Mouse (Mus musculus) stomach, postnatal 0 days (tissue): ENCODE results near the gene Fbxo46. TPM values are rescaled to one million over a fixed set of nuclear protein-coding genes. Genes with fewer than 3 reads are reported as not detected.

Experiments
- ATAC-seq: fragments of 200-750 bp; cut with Nextera tagmentation; 2 replicates; pipeline ENCODE4 v1.8.0; 2017; ENCODE audit not compliant: low FRiP score, low TSS enrichment
- DNase-seq: peaks from one replicate; pipeline ENCODE4 v3.0.0-alpha.2; 2016; ENCODE audit warnings: low spot score
- H3K27ac ChIP-seq: fragments of 300-500 bp; sonication (generic); replicated peaks from 2 replicates; pipeline ENCODE4 v1.5.1; 2014; ENCODE audit warnings: mild to moderate bottlenecking, control low read depth
- H3K27me3 ChIP-seq: fragments of 300-500 bp; sonication (generic); 2 replicates; pipeline ENCODE4 v1.6.1; 2014; ENCODE audit warnings: low read length; ENCODE audit not compliant: control insufficient read depth, insufficient read depth
- H3K36me3 ChIP-seq: fragments of 300-500 bp; sonication (generic); 2 replicates; pipeline ENCODE4 v1.6.1; 2014; ENCODE audit warnings: low read length, mixed read lengths; ENCODE audit not compliant: control insufficient read depth, insufficient read depth
- H3K4me1 ChIP-seq: fragments of 300-500 bp; sonication (generic); replicated peaks from 2 replicates; pipeline ENCODE4 v1.6.1; 2014; ENCODE audit warnings: antibody characterized with exemption; ENCODE audit not compliant: control insufficient read depth, insufficient read depth
- H3K4me2 ChIP-seq: fragments of 300-500 bp; sonication (generic); replicated peaks from 2 replicates; pipeline ENCODE4 v1.6.1; 2014; ENCODE audit warnings: low read depth, mild to moderate bottlenecking, control low read depth, moderate library complexity
- H3K4me3 ChIP-seq: fragments of 300-500 bp; sonication (generic); 2 replicates; pipeline ENCODE4 v1.5.1; 2014; ENCODE audit warnings: low read depth, low read length, control low read depth
- H3K9ac ChIP-seq: fragments of 300-500 bp; sonication (generic); 2 replicates; pipeline ENCODE4 v1.6.1; 2014; ENCODE audit warnings: mild to moderate bottlenecking, low read length, control low read depth, mixed read lengths
- H3K9me3 ChIP-seq: fragments of 300-500 bp; sonication (generic); 2 replicates; pipeline ENCODE4 v1.6.1; 2016; ENCODE audit warnings: low read length; ENCODE audit not compliant: control insufficient read depth
- CTCF ChIP-seq: IDR thresholded peaks from 2 replicates; pipeline ENCODE4 v1.5.1; 2016; ENCODE audit warnings: antibody characterized with exemption, low read depth, mild to moderate bottlenecking, moderate library complexity
- EP300 ChIP-seq: optimal IDR thresholded peaks from 2 replicates; pipeline ENCODE3; 2016; ENCODE audit warnings: antibody characterized with exemption
- WGBS: fragments of 180-500 bp; shearing (Covaris S2); extraction: QIAGEN DNeasy Blood & Tissue Kit; methylation state at CpG from one replicate; pipeline ENCODE4 v1.1.7; 2014; 5-methylcytosine and 5-hydroxymethylcytosine counted together
- polyA plus RNA-seq: library from polyadenylated mRNA; unstranded; fragments of >200 nt; fragmentation: Nextera tagmentation; extraction: Ambion mirVana; gene quantifications from 2 replicates; pipeline ENCODE4 v1.2.1, GENCODE M21; 2015

The Fbxo46 gene
- polyA plus RNA-seq, 1 experiment from 2014 or later, result 6.7 TPM

DNA sequence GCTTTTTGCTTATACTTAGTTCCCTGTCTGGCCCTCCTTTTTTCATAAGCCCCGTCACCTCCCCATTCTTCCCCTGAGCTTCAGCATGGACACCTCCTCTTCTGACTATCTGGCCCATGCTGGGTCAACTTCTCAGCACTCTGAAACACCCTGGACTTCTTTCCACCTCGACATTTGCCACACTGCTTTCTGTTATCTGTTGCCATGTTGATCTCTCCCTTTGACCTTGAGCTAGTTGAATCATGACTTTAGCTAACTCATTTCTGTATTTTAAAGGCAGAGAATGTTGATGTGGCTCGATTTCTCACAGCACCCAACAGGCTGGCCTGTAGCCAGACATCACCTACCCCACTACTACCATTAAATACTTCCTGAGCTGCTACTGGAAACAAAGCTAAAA, 12.2 kb upstream of the Fbxo46 start:
- ATAC-seq (no peak), DNase-seq (no peak)
- no peaks in the 10 kb centered on the region for H3K27me3 ChIP-seq
- no peak overlapping the region for H3K4me3 ChIP-seq
- WGBS, result 44% methylated on average over 3 of the region's 3 CpGs
- no peak overlapping the region for H3K4me2 ChIP-seq
- H3K27ac ChIP-seq, result no peak overlapping the region
- no peaks in the 10 kb centered on the region for H3K9me3 ChIP-seq
- no peaks in the 10 kb centered on the region for H3K36me3 ChIP-seq
- TF ChIP-seq CTCF (no peak), EP300 (no peak)
- H3K9ac ChIP-seq, result no peak overlapping the region
- no peaks in the 10 kb centered on the region for H3K4me1 ChIP-seq

DNA sequence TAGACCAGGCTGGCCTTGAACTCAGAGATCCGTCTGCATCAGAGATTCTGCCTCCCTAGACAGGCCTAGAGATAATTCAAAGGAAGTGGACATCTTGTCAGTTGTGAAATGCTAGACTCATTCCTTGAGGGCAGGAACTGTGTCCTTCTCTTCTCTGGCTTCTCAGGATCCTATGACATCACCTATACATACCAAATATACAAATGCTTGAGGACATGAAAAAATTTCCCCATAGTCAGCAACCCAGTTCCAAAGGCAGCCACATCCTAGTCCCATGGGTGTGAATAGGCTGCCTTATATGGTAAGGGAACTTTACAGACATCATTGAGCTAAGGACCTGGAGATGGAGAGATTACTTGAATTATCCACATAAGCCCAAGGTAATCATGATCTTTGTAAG, 10.1 kb upstream of the Fbxo46 start:
- Histone ChIP-seq H3K27me3 (no peaks in the 10 kb centered on the region), H3K27ac (no peak overlapping the region), H3K4me3 (no peak overlapping the region), H3K9me3 (no peaks in the 10 kb centered on the region), H3K36me3 (no peaks in the 10 kb centered on the region), H3K9ac (no peak overlapping the region), H3K4me1 (no peaks in the 10 kb centered on the region), H3K4me2 (no peak overlapping the region)
- WGBS, result 90% methylated on average over 1 of the region's 1 CpGs
- ATAC-seq, result 0 out of 2 replicates have a peak, but pooled peaks have one; percentile 19
- no peak for DNase-seq
- TF ChIP-seq EP300, result no peak
- no peak for TF ChIP-seq CTCF

DNA sequence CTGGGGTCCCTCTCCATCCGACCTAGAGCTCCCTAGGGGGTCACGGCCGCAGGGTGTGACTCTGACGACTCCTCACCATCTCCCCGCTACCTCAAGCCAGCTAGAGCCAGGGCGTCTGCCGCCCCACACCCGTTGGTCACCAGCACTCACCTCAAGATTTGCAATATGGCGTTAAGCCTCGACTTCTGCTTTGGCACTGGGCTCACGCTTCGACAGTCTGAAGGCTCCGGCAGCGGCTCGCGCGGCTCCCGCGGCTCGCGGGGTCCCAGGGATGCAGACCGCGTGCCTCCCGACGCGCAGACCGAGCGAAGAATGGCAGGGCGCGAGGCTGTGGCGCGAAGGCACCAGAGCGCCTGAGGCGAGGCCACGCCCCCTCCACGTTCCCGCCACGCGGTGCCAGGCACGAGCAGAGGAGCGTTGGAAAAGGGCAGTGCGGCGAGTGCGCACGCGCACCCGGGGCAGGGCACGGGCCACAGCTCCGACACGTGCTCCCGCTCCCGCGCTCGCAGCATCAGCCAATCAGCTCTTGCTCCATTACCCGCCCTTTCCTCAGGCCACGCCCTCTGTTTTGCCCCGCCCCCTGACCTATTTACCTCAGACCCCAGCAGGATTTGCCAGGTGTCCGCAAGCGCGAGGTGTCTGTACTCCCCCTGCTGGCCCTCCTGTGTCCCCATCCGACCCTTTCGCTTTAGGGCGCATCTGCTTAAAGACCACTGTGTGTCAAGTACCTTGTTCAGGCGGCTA, 1.5 kb upstream of the Fbxo46 start, which contains the start of gene Gm4969:
Gm4969 (minus strand) TSS at position 341 of the 744 bp plus-strand sequence.
- no peaks in the 10 kb centered on the region for H3K36me3 ChIP-seq
- H3K9ac ChIP-seq, result no peak within 1 kb of the TSS
- H3K4me3 ChIP-seq, result 0 out of 2 replicates have a peak within 1 kb of the TSS, but pooled peaks have one; percentile 11
- no peaks in the 10 kb centered on the region for H3K9me3 ChIP-seq
- WGBS, result 23% methylated on average over 61 of the region's 64 CpGs
- H3K27me3 ChIP-seq, result no peaks in the 10 kb centered on the region
- peak within 1 kb of the TSS; percentile 18 for H3K4me2 ChIP-seq
- no peak within 1 kb of the TSS for H3K27ac ChIP-seq
- TF ChIP-seq EP300, result no peak
- peak; percentile 54 for TF ChIP-seq CTCF
- ATAC-seq (peak; percentile 45), DNase-seq (peak; percentile 81)
- no peaks in the 10 kb centered on the region; the same call in 1 of the 2 replicates for H3K4me1 ChIP-seq

DNA sequence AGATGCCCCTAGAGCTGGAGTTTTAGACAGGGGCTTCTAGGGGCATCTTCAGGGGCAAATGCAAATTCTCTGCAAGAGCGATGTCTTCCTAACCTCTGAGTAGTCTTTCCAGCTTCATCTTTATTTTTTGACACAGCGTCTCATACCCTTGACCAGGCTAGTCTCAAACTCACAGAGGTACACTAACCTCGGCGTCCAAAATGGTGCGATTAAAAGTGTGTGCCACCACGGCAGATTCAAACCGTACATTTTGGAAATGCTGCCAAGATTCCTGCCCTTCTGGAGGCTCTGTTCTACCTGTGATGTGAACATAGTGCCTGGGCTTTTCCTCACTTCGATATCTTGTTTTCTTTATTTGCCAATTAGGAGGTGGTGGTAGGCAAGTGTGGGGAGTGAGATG, 576 bp upstream of the Fbxo46 start:
- Histone ChIP-seq H3K9ac (no peak overlapping the region), H3K36me3 (no peaks in the 10 kb centered on the region), H3K4me2 (no peak overlapping the region), H3K9me3 (no peaks in the 10 kb centered on the region), H3K4me3 (no peak overlapping the region), H3K27ac (no peak overlapping the region), H3K27me3 (no peaks in the 10 kb centered on the region), H3K4me1 (no peaks in the 10 kb centered on the region; the same call in 1 of the 2 replicates)
- DNase-seq, result no peak
- TF ChIP-seq EP300 (no peak), CTCF (no peak)
- peak; percentile 20 for ATAC-seq
- WGBS, result 90% methylated on average over 8 of the region's 8 CpGs

DNA sequence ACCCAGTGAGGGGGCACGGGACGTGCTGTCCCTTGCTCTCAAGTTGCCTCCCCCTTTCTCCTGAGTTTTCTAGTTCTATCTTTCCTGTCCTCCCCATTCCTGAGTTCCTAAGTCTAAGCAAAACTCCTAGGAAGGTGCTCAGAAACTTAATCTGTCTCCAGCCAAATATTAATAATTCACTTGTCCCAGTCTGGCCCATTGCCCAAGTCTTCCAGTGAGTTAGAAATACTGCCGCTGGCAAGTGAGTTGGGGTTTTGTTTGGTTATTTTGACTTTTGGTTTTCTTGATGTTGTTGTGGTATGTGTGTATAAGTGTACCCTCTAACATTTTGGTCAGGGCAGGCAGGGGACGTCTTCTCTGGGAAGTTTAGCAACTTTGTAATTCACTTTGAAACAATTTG, 2.0 kb downstream of the Fbxo46 start:
- no peak overlapping the region for H3K9ac ChIP-seq
- no peaks in the 10 kb centered on the region for H3K27me3 ChIP-seq
- DNase-seq (no peak), ATAC-seq (no peak)
- peaks cover 4% of the 10 kb centered on the region; the same call in 1 of the 2 replicates for H3K36me3 ChIP-seq
- H3K4me1 ChIP-seq, result no peaks in the 10 kb centered on the region; the same call in 1 of the 2 replicates
- WGBS, result 78% methylated on average over 4 of the region's 4 CpGs
- TF ChIP-seq EP300 (no peak), CTCF (no peak)
- no peak overlapping the region for H3K4me2 ChIP-seq
- no peaks in the 10 kb centered on the region for H3K9me3 ChIP-seq
- no peak overlapping the region for H3K27ac ChIP-seq
- H3K4me3 ChIP-seq, result no peak overlapping the region

DNA sequence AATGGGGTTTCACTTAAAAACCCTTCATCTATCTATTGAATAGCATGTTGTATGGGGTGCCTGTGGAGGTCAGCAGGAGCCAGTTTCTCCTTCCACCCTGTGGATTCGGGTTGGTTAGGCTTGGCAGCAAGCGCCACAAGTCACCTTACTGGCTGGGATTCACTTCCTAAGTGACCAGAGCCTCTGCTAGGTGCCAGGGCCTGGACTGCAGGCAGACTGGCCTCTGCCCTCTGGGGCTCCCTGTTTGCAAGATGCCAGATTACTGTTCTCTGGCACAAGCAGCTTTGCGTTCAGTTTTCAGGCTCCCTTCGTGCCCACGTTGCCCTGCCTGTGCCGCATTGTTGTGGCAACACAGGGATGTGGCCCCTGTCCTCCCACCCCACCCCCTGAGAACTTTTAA, 5.1 kb downstream of the Fbxo46 start:
- DNase-seq (no peak), ATAC-seq (no peak)
- Histone ChIP-seq H3K27ac (no peak overlapping the region), H3K36me3 (peaks cover 4% of the 10 kb centered on the region; the same call in 1 of the 2 replicates), H3K4me3 (no peak overlapping the region), H3K9ac (no peak overlapping the region), H3K4me2 (no peak overlapping the region), H3K27me3 (no peaks in the 10 kb centered on the region), H3K4me1 (no peaks in the 10 kb centered on the region; the same call in 1 of the 2 replicates), H3K9me3 (no peaks in the 10 kb centered on the region)
- 84% methylated on average over 6 of the region's 6 CpGs for WGBS
- TF ChIP-seq CTCF (no peak), EP300 (no peak)
